8 mouse cellular contexts compared by ENCODE assay signal in the genomic region with DNA sequence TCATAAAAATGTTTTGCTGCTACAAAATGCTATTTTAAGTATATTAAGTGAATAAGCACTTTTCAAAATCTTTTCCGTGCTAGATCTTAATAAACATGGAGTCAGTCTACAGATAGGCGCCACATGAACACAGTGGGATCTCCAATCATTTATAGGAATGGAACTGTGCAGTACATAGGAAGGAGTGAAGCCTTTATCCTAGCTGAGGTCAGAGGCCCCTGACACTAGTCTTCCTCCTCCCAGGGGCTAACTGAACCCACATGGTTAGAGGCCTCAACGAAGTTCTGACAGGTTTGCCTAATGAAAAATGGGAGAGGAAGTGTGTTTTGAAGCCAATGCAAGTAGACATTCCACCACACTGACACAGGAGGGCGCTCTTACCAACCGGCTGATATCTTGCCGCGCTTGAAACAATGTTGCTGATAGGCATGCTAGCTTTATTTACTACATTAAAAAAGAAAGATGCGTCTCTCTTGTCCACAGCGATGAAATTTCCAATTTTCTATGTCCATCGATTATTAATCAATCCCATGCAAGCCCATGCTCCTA. TPM values are rescaled to one million over a fixed set of nuclear protein-coding genes. Genes with fewer than 3 reads are reported as not detected.
DNase-seq lines count a peak whose midpoint lies in the region; ATAC-seq lines count a peak whose summit lies in the region.

No protein-coding gene starts in this region.

- H3K4me3 ChIP-seq in hindbrain, embryonic 11.5 days (ENCODE audit: low read depth, low read length), result no peak overlapping the region
- H3K4me3 ChIP-seq in hindbrain, embryonic 12.5 days, result no peak overlapping the region
- H3K4me3 ChIP-seq in embryonic facial prominence, embryonic 14.5 days (ENCODE audit: low read depth, low read length), result no peak overlapping the region
- H3K4me3 ChIP-seq in midbrain, embryonic 13.5 days (replicated peaks), result no peak overlapping the region

- H3K9me3 ChIP-seq in hindbrain, embryonic 11.5 days (ENCODE audit: control insufficient read depth, low read length), result no peaks in the 10 kb centered on the region
- 0 out of 2 replicates have a peak, but pooled peaks cover under 1% of the 10 kb centered on the region for H3K9me3 ChIP-seq in hindbrain, embryonic 12.5 days (replicated peaks)
- no peaks in the 10 kb centered on the region for H3K9me3 ChIP-seq in embryonic facial prominence, embryonic 14.5 days (ENCODE audit: control insufficient read depth, low read length)
- no peaks in the 10 kb centered on the region for H3K9me3 ChIP-seq in midbrain, embryonic 13.5 days

- no peak overlapping the region for H3K4me2 ChIP-seq in hindbrain, embryonic 11.5 days (replicated peaks; ENCODE audit: low read depth, low read length)
- H3K4me2 ChIP-seq in hindbrain, embryonic 12.5 days (replicated peaks), result no peak overlapping the region
- H3K4me2 ChIP-seq in embryonic facial prominence, embryonic 14.5 days (ENCODE audit: low read depth, low read length), result no peak overlapping the region
- no peak overlapping the region for H3K4me2 ChIP-seq in midbrain, embryonic 13.5 days (replicated peaks)

- intact Hi-C loops in heart, postnatal 25 days (cut with DNase I), result loop anchor here (1.0 to 10.0 kb wide), 3 partner anchors 34 to 574 kb away; partner anchors contain the start of gene Hs1bp3

- no peaks in the 10 kb centered on the region for H3K27me3 ChIP-seq in hindbrain, embryonic 11.5 days (ENCODE audit: control insufficient read depth, insufficient read depth, low read length)
- H3K27me3 ChIP-seq in hindbrain, embryonic 12.5 days, result no peaks in the 10 kb centered on the region
- no peaks in the 10 kb centered on the region for H3K27me3 ChIP-seq in embryonic facial prominence, embryonic 14.5 days (replicated peaks; ENCODE audit: control insufficient read depth, insufficient read depth, low read length)
- H3K27me3 ChIP-seq in midbrain, embryonic 13.5 days, result no peaks in the 10 kb centered on the region

- H3K36me3 ChIP-seq in hindbrain, embryonic 11.5 days (ENCODE audit: control insufficient read depth, insufficient read depth, low read length), result no peaks in the 10 kb centered on the region
- H3K36me3 ChIP-seq in hindbrain, embryonic 12.5 days, result no peaks in the 10 kb centered on the region
- H3K36me3 ChIP-seq in embryonic facial prominence, embryonic 14.5 days (ENCODE audit: control insufficient read depth, insufficient read depth, low read length), result no peaks in the 10 kb centered on the region
- H3K36me3 ChIP-seq in midbrain, embryonic 13.5 days, result no peaks in the 10 kb centered on the region

- ATAC-seq in hindbrain, embryonic 11.5 days (ENCODE audit: low FRiP score), result no peak; the same call in 1 of the 2 replicates
- no peak for ATAC-seq in hindbrain, embryonic 12.5 days (ENCODE audit: low FRiP score)
- no peak for ATAC-seq in embryonic facial prominence, embryonic 14.5 days (ENCODE audit: low read depth)
- ATAC-seq in midbrain, embryonic 13.5 days, result 0 out of 2 replicates have a peak, but pooled peaks have one; percentile 59

- H3K27ac ChIP-seq in hindbrain, embryonic 11.5 days (ENCODE audit: low read depth, low read length), result no peak overlapping the region
- no peak overlapping the region for H3K27ac ChIP-seq in hindbrain, embryonic 12.5 days
- no peak overlapping the region for H3K27ac ChIP-seq in embryonic facial prominence, embryonic 14.5 days (replicated peaks; ENCODE audit: low read depth, low read length)
- no peak overlapping the region for H3K27ac ChIP-seq in midbrain, embryonic 13.5 days

- no peak overlapping the region for H3K9ac ChIP-seq in hindbrain, embryonic 11.5 days (ENCODE audit: low read depth, low read length)
- no peak overlapping the region for H3K9ac ChIP-seq in hindbrain, embryonic 12.5 days
- no peak overlapping the region for H3K9ac ChIP-seq in embryonic facial prominence, embryonic 14.5 days (ENCODE audit: low read depth, low read length)
- no peak overlapping the region for H3K9ac ChIP-seq in midbrain, embryonic 13.5 days (replicated peaks)

- DNase-seq in hindbrain, embryonic 11.5 days (ENCODE audit: low spot score), result peak; percentile 79
- peak; percentile 87 for DNase-seq in adrenal gland, postnatal 14 days
- DNase-seq in embryonic facial prominence, embryonic 14.5 days (ENCODE audit: low spot score), result peak; percentile 82
- DNase-seq in heart, postnatal 25 days (ENCODE audit: low spot score), result peak; percentile 25
- DNase-seq in layer of hippocampus, postnatal 36 days, result peak; percentile 51 to 71
- peak; percentile 36 to 62 for DNase-seq in spleen, postnatal 14 days (ENCODE audit: low spot score in 2 of 2)

- no peaks in the 10 kb centered on the region for H3K4me1 ChIP-seq in hindbrain, embryonic 11.5 days (replicated peaks; ENCODE audit: control insufficient read depth, insufficient read depth, low read length)
- H3K4me1 ChIP-seq in hindbrain, embryonic 12.5 days, result peaks cover 20% of the 10 kb centered on the region
- H3K4me1 ChIP-seq in embryonic facial prominence, embryonic 14.5 days (ENCODE audit: control insufficient read depth, insufficient read depth, low read length), result peaks cover 25% of the 10 kb centered on the region
- peaks cover 11% of the 10 kb centered on the region for H3K4me1 ChIP-seq in midbrain, embryonic 13.5 days (replicated peaks)

- 22% methylated on average over 10 of the region's 10 CpGs for WGBS in hindbrain, embryonic 11.5 days
- 22% methylated on average over 10 of the region's 10 CpGs for WGBS in hindbrain, embryonic 12.5 days
- 18% methylated on average over 10 of the region's 10 CpGs for WGBS in embryonic facial prominence, embryonic 14.5 days
- 24% methylated on average over 10 of the region's 10 CpGs for WGBS in midbrain, embryonic 13.5 days

RNA-seq across cellular contexts. Expression of gene Laptm4a, which starts 32.3 kb away (rescaled TPM):
- polyA plus RNA-seq in hindbrain, embryonic 11.5 days (2014; fragmentation: Nextera tagmentation; extraction: Ambion mirVana), result 104 and 164 TPM in 2 replicates
- polyA plus RNA-seq in hindbrain, embryonic 12.5 days (2016; fragmentation: Nextera tagmentation; extraction: Ambion mirVana), result 222 and 249 TPM in 2 replicates
- total RNA-seq in adrenal gland, postnatal 14 days (2021), result 378 and 379 TPM in 2 replicates
- polyA plus RNA-seq in embryonic facial prominence, embryonic 14.5 days (2014; fragmentation: Nextera tagmentation; extraction: Ambion mirVana), result 386 and 396 TPM in 2 replicates
- total RNA-seq in heart, postnatal 25 days (2021), result 100 to 1,000 TPM; 332 to 350 TPM
- 100 to 1,000 TPM; 211 to 225 TPM for total RNA-seq in layer of hippocampus, postnatal 36 days (2021)
- polyA plus RNA-seq in midbrain, embryonic 13.5 days (2015; fragmentation: Nextera tagmentation; extraction: Ambion mirVana), result 207 and 221 TPM in 2 replicates

RNA-seq across cellular contexts. Expression of gene Matn3, which starts 58.5 kb away (rescaled TPM):
- polyA plus RNA-seq in hindbrain, embryonic 11.5 days (2014; fragmentation: Nextera tagmentation; extraction: Ambion mirVana), result 1.2 and 1.6 TPM in 2 replicates
- polyA plus RNA-seq in hindbrain, embryonic 12.5 days (2016; fragmentation: Nextera tagmentation; extraction: Ambion mirVana), result 1.6 and 5.9 TPM in 2 replicates
- not detected in 2 replicates for total RNA-seq in adrenal gland, postnatal 14 days (2021)
- 11.1 and 22.0 TPM in 2 replicates for polyA plus RNA-seq in embryonic facial prominence, embryonic 14.5 days (2014; fragmentation: Nextera tagmentation; extraction: Ambion mirVana)
- total RNA-seq in heart, postnatal 25 days (2021), result not detected
- total RNA-seq in layer of hippocampus, postnatal 36 days (2021), result not detected
- 0.16 and 0.17 TPM in 2 replicates for polyA plus RNA-seq in midbrain, embryonic 13.5 days (2015; fragmentation: Nextera tagmentation; extraction: Ambion mirVana)

Comparison
In these comparisons a context has a peak if more than half of its experiments do, and no peak if none do; other contexts are left out.
1. DNase-seq: peak in every context shown above with its lines; median percentile 87 in adrenal gland, postnatal 14 days; 82 in embryonic facial prominence, embryonic 14.5 days; 79 in hindbrain, embryonic 11.5 days; 61 in layer of hippocampus, postnatal 36 days; 49 in spleen, postnatal 14 days; 25 in heart, postnatal 25 days.